Mouse (Mus musculus) cerebellum, adult 11-12 months (tissue): ENCODE results near the gene Fam189b.

Source experiments
- DNase-seq: peaks from one replicate; pipeline ENCODE4 v3.0.0; 2022

Fam189b gene

DNA sequence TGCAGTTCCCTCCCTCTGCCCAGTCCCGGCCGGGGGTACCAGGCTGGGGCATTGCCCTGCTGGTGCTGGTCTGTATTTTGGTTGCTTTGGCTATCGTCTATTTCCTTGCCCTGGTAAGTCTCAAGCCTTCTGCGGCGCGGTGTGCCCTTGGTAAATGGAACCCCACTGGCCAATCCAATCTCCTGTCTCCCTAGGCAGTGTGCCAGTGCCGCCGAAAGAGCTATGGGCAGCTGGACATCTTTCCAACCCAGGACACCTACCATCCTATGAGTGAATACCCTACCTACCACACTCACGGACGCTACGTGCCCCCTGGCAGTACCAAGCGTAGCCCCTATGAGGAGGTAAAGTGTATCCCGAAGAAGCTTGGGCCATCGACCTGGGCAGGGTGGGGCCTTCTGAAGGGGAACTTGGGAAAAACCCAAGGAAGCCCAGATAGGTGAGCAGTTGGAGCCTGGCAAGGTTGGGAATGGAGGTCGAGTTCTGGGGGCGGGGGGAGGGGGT is 48.9 kb downstream of the Fam189b start:
- DNase-seq: no peak

GRCm38 (mm10) chr3:89232614-89233013 is 49.7 kb downstream of the Fam189b start:
- DNase-seq: no peak

DNA sequence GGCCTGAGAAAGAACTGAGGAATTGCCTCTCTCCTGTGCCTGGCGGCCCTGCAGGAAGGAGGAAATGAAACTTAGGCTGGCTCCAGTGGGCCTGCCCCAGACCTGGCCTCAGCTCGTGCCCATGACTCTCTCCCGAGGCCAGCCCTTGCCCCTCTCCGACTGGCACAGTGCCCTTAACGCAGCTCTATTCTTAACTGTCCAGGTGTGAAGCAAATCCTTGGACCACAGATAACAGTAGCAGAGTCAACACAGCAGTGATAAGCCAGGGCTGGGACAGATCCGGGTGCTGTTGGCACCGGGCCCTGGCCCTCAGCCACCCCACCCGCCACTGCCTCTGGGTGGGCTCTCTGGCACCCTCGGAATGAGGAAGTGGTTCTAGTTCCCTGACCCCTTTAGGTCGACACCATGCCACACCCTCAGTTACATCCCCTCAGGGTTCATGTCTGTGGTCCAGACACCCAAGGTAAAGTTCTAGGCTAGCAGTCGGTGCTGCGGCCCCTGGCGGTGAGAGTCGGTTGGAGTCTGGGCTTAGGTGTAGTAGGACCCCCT is 50.7 kb downstream of the Fam189b start:
- no peak for DNase-seq

GRCm38 (mm10) chr3:89236516-89236915 is 53.6 kb downstream of the Fam189b start:
- no peak for DNase-seq

GRCm38 (mm10) chr3:89237682-89238081 is 54.7 kb downstream of the Fam189b start:
- no peak for DNase-seq

DNA sequence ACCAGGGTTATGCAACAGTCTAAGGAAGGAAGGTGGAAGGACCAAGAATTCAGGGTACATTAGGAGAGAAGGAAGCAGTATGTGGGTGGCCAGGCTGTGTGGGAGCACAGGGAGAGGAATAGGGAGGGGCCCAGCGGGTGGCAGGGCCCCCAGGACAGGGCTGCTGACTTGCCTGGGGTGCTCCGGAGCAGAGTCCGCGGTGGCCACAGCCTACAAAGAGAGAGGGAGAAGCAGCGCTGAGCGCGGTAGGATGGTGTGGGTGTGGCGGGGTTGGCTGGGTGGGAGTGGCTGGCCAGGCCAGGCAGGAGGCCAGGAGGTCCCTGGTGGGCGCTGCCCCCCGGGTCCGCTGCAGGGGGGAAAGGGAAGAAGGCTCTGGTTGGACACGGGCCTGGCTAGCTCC is 55.6 kb downstream of the Fam189b start:
- DNase-seq: no peak
